Mouse (Mus musculus): ENCODE measurements around the gene Itpr2. TPM values are rescaled to one million over a fixed set of nuclear protein-coding genes. Genes with fewer than 3 reads are reported as not detected.
A peak's percentile ranks its signal among the peaks of the same experiment; 100 is the strongest.

Gene Itpr2
- polyA plus RNA-seq, 1 experiment from 2014 or later = 3.3 TPM

DNA sequence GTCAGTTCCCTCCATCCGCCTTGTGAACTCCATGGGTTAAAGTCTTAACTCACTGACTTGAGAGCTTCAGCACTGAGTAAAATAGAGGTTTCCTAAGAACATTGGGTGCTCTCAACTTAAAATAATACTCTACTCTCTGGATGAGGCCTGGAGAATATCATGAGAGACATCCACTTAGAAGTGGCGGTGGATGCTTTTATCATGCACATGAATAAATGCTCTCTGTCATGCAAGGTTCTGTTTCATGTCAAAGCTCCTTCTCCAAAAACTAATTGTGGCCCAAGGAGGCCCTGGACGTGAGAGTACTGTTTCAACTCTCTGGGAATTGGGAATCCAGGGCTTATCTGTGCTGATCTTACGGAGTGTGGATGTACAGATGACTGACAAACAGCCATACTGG lies 35.1 kb upstream of the Itpr2 start:
- Histone ChIP-seq H3K36me3 (replicated peaks; ENCODE audit: control insufficient read depth, insufficient read depth, low read depth, low read length) (no peaks in the 10 kb centered on the region), H3K27ac (replicated peaks; ENCODE audit: low read depth, low read length) (no peak overlapping the region), H3K9me3 (replicated peaks; ENCODE audit: control insufficient read depth, low read length) (no peaks in the 10 kb centered on the region), H3K4me1 (ENCODE audit: control insufficient read depth, insufficient read depth, low read length) (no peaks in the 10 kb centered on the region), H3K4me3 (ENCODE audit: low read depth, low read length) (no peak overlapping the region), H3K4me2 (ENCODE audit: low read depth, low read length) (no peak overlapping the region), H3K27me3 (ENCODE audit: control insufficient read depth, insufficient read depth, low read length) (no peaks in the 10 kb centered on the region), H3K9ac (replicated peaks; ENCODE audit: low read length) (no peak overlapping the region)
- peak; percentile 26 for DNase-seq (ENCODE audit: low spot score)
- 82% methylated on average over 4 of the region's 4 CpGs for WGBS
- ATAC-seq (replicated peaks; ENCODE audit: insufficient number of reproducible peaks, low FRiP score, low TSS enrichment, low read depth) = no peak

DNA sequence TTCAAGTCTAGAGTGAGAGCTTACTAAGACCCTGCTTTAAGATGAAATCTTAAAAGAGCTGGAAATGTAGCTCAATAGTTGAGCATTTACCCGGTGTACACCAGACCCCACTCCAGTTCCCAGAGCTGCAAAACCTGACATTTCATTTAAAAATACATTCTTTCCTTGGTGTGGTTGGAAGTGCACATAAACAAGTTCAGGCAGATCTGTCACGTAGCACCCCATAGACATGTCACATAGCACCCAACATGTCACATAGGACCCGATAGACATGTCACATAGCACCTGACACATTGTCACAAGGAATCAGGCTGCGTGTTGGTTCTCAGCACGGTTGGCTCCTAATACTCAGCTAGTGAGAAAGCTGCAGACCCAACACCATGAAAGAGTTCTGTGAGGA lies 33.5 kb upstream of the Itpr2 start:
- H3K4me2 ChIP-seq (ENCODE audit: low read depth, low read length) = no peak overlapping the region
- H3K9me3 ChIP-seq (replicated peaks; ENCODE audit: control insufficient read depth, low read length) = no peaks in the 10 kb centered on the region
- ATAC-seq (replicated peaks; ENCODE audit: insufficient number of reproducible peaks, low FRiP score, low TSS enrichment, low read depth) (no peak), DNase-seq (ENCODE audit: low spot score) (no peak)
- H3K4me1 ChIP-seq (ENCODE audit: control insufficient read depth, insufficient read depth, low read length) = no peaks in the 10 kb centered on the region; the same call in 1 of the 2 replicates
- H3K27ac ChIP-seq (replicated peaks; ENCODE audit: low read depth, low read length) = no peak overlapping the region
- 95% methylated on average over 5 of the region's 5 CpGs for WGBS
- H3K36me3 ChIP-seq (replicated peaks; ENCODE audit: control insufficient read depth, insufficient read depth, low read depth, low read length) = no peaks in the 10 kb centered on the region
- H3K4me3 ChIP-seq (ENCODE audit: low read depth, low read length) = no peak overlapping the region
- H3K27me3 ChIP-seq (ENCODE audit: control insufficient read depth, insufficient read depth, low read length) = no peaks in the 10 kb centered on the region
- H3K9ac ChIP-seq (replicated peaks; ENCODE audit: low read length) = no peak overlapping the region

DNA sequence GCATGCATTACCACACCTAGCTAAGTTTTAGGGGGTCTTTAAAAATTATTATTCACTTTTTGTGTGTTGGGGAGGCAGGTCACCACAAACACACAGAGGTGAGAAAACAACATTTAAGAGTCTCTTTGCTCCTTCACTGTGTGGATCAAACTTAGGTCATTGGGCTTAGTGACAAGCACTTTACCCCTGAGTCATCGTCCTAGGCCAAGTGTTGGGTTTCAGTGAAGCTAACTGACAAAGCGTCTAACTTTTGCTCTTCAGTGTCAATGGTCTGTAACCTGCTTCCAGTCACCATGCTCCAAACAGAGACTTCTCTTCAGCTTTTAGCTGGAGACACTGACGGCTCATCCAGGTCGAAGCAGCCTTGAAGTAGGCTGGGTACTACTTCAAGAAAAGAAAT lies 31.1 kb upstream of the Itpr2 start:
- no peaks in the 10 kb centered on the region; the same call in 1 of the 2 replicates for H3K4me1 ChIP-seq (ENCODE audit: control insufficient read depth, insufficient read depth, low read length)
- no peak for DNase-seq (ENCODE audit: low spot score)
- H3K4me2 ChIP-seq (ENCODE audit: low read depth, low read length) = no peak overlapping the region
- no peaks in the 10 kb centered on the region for H3K27me3 ChIP-seq (ENCODE audit: control insufficient read depth, insufficient read depth, low read length)
- H3K9ac ChIP-seq (replicated peaks; ENCODE audit: low read length) = no peak overlapping the region
- no peaks in the 10 kb centered on the region for H3K9me3 ChIP-seq (replicated peaks; ENCODE audit: control insufficient read depth, low read length)
- ATAC-seq (replicated peaks; ENCODE audit: insufficient number of reproducible peaks, low FRiP score, low TSS enrichment, low read depth) = no peak
- no peak overlapping the region for H3K4me3 ChIP-seq (ENCODE audit: low read depth, low read length)
- 82% methylated on average over 4 of the region's 4 CpGs for WGBS
- no peak overlapping the region for H3K27ac ChIP-seq (replicated peaks; ENCODE audit: low read depth, low read length)
- H3K36me3 ChIP-seq (replicated peaks; ENCODE audit: control insufficient read depth, insufficient read depth, low read depth, low read length) = no peaks in the 10 kb centered on the region

DNA sequence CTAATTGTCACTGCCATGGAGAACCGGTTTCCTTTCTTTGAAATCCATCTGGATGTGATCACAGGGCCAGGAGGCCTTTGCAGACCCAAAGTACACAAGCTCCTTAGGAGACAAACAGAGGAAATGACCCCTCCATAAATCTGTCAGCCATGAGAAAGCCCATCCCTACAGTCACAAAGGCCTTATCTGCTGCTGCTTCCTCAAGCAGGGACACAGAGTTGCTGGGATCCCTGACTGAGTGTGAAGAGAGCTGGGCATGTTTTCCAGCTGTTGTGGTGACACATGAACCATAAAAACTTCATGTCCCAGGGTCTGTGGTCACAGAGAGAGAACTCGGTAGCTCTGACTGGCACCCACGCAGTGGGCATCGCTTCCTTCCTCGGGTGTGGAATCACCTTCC lies 28.7 kb upstream of the Itpr2 start:
- ATAC-seq (replicated peaks; ENCODE audit: insufficient number of reproducible peaks, low FRiP score, low TSS enrichment, low read depth) = no peak
- Histone ChIP-seq H3K4me2 (ENCODE audit: low read depth, low read length) (no peak overlapping the region), H3K9ac (replicated peaks; ENCODE audit: low read length) (no peak overlapping the region), H3K27ac (replicated peaks; ENCODE audit: low read depth, low read length) (no peak overlapping the region), H3K4me3 (ENCODE audit: low read depth, low read length) (no peak overlapping the region), H3K9me3 (replicated peaks; ENCODE audit: control insufficient read depth, low read length) (no peaks in the 10 kb centered on the region), H3K27me3 (ENCODE audit: control insufficient read depth, insufficient read depth, low read length) (no peaks in the 10 kb centered on the region), H3K4me1 (ENCODE audit: control insufficient read depth, insufficient read depth, low read length) (no peaks in the 10 kb centered on the region; the same call in 1 of the 2 replicates), H3K36me3 (replicated peaks; ENCODE audit: control insufficient read depth, insufficient read depth, low read depth, low read length) (no peaks in the 10 kb centered on the region)
- 66% methylated on average over 5 of the region's 5 CpGs for WGBS
- DNase-seq (ENCODE audit: low spot score) = peak; percentile 14

DNA sequence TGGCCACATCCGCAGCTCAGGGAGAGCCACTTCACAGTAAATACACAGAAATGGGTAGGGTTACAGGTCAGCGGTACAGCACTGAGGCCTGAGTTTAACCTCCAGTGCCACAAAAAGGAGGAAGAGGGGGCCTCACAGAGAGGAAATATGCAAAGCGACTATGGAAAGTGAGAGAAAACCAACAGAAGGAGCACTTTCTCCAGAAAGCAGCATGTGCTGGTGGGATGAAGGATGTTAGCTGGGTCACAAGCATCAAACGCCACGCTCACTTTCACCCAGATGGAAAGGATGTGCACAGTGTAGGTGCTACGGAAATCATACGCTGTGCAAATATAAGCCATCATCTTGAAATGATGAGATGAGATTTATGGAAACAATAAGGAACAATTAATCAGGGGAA lies 28.3 kb upstream of the Itpr2 start:
- whole genome bisulfite sequencing = 60% methylated on average over 7 of the region's 7 CpGs
- H3K9ac ChIP-seq (replicated peaks; ENCODE audit: low read length) = no peak overlapping the region
- H3K27ac ChIP-seq (replicated peaks; ENCODE audit: low read depth, low read length) = no peak overlapping the region
- no peaks in the 10 kb centered on the region for H3K36me3 ChIP-seq (replicated peaks; ENCODE audit: control insufficient read depth, insufficient read depth, low read depth, low read length)
- H3K4me1 ChIP-seq (ENCODE audit: control insufficient read depth, insufficient read depth, low read length) = no peaks in the 10 kb centered on the region; the same call in 1 of the 2 replicates
- no peak for ATAC-seq (replicated peaks; ENCODE audit: insufficient number of reproducible peaks, low FRiP score, low TSS enrichment, low read depth)
- no peaks in the 10 kb centered on the region for H3K9me3 ChIP-seq (replicated peaks; ENCODE audit: control insufficient read depth, low read length)
- no peak for DNase-seq (ENCODE audit: low spot score)
- no peak overlapping the region for H3K4me3 ChIP-seq (ENCODE audit: low read depth, low read length)
- H3K27me3 ChIP-seq (ENCODE audit: control insufficient read depth, insufficient read depth, low read length) = no peaks in the 10 kb centered on the region
- no peak overlapping the region for H3K4me2 ChIP-seq (ENCODE audit: low read depth, low read length)

DNA sequence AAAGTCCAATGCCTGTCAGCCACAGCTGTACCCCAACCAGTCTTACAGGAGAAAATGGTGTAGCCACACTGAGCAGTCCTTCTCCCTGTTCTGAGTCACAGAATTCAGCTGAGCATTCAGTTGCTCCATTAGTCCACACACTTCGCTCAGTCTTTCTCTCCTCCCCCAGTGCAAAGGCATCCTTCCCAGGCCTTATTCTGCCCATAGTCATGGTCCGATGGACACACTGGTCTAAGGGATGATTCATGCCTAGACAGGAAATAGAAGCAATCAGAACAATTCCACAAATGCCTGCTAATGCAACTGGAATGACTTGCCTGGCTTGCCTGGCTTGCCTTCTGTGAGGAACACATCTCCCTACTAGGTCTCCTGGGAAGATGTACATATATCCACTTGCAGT lies 25.5 kb upstream of the Itpr2 start:
- no peaks in the 10 kb centered on the region for H3K36me3 ChIP-seq (replicated peaks; ENCODE audit: control insufficient read depth, insufficient read depth, low read depth, low read length)
- no peak overlapping the region for H3K4me2 ChIP-seq (ENCODE audit: low read depth, low read length)
- no peak for DNase-seq (ENCODE audit: low spot score)
- H3K9ac ChIP-seq (replicated peaks; ENCODE audit: low read length) = no peak overlapping the region
- no peaks in the 10 kb centered on the region; the same call in 1 of the 2 replicates for H3K4me1 ChIP-seq (ENCODE audit: control insufficient read depth, insufficient read depth, low read length)
- no peaks in the 10 kb centered on the region for H3K27me3 ChIP-seq (ENCODE audit: control insufficient read depth, insufficient read depth, low read length)
- ATAC-seq (replicated peaks; ENCODE audit: insufficient number of reproducible peaks, low FRiP score, low TSS enrichment, low read depth) = no peak
- H3K4me3 ChIP-seq (ENCODE audit: low read depth, low read length) = no peak overlapping the region
- H3K27ac ChIP-seq (replicated peaks; ENCODE audit: low read depth, low read length) = no peak overlapping the region
- 86% methylated on average over 2 of the region's 2 CpGs for WGBS
- H3K9me3 ChIP-seq (replicated peaks; ENCODE audit: control insufficient read depth, low read length) = no peaks in the 10 kb centered on the region

DNA sequence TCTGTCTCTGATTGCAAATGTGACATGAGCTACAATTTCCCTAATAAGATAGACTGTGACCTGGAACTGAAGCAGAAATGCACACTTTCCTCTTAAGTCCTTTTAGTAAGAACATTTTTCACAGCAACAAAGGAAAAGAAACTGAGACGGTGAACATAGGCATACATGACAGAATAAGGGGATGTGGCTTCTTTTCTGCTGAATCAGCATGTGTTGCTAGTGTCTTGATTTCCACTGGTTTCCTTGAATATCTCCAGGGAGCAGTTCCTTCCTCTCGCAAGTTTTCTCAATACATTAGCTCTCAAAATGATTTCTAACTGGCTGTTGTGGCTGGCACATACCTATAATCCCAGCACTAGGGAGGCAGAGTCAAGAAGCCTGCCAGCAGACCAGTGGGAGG lies 23.5 kb upstream of the Itpr2 start:
- H3K4me1 ChIP-seq (ENCODE audit: control insufficient read depth, insufficient read depth, low read length) = no peaks in the 10 kb centered on the region
- no peak for DNase-seq (ENCODE audit: low spot score)
- ATAC-seq (replicated peaks; ENCODE audit: insufficient number of reproducible peaks, low FRiP score, low TSS enrichment, low read depth) = no peak
- no peak overlapping the region for H3K4me3 ChIP-seq (ENCODE audit: low read depth, low read length)
- H3K27me3 ChIP-seq (ENCODE audit: control insufficient read depth, insufficient read depth, low read length) = no peaks in the 10 kb centered on the region
- no peaks in the 10 kb centered on the region for H3K9me3 ChIP-seq (replicated peaks; ENCODE audit: control insufficient read depth, low read length)
- WGBS = 83% methylated on average over 2 of the region's 2 CpGs
- no peak overlapping the region for H3K27ac ChIP-seq (replicated peaks; ENCODE audit: low read depth, low read length)
- no peak overlapping the region for H3K4me2 ChIP-seq (ENCODE audit: low read depth, low read length)
- H3K9ac ChIP-seq (replicated peaks; ENCODE audit: low read length) = no peak overlapping the region
- H3K36me3 ChIP-seq (replicated peaks; ENCODE audit: control insufficient read depth, insufficient read depth, low read depth, low read length) = no peaks in the 10 kb centered on the region

DNA sequence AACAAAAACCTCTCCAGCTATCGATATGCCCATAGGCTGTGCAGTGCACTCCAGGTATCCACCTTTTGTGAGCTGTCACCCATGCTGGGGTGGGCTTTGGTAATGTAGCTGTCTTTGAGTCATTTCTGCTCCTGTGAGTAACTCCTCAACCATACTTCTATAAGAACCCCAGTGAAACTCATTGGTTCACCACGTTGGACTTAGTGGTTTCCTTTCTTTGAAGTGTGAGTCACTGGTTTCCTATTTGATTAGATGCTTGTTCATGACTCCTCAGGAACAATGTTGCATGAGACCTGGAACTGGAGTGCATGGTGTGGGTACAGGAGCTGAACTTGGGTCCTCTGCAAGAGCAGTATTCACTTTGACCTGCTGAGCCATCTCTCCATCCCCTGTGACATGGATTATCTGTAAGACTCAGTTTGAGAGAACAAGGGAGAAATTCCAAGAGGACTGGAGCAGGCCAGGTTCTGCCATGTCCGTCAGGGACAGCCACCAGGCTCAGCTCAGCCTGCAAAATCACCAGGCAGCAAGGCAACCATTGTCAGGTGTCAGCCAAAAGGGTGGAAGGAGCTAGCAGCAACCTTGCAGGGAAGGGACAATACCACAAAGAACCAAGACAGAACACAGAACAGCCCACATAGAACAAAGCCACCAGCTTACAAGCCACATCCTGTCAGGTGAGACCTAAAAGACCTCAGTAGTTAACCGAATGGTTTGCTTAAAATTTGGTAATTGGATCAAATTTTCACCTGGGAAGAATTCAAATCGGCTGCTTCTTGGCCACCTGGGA lies 19.6 kb upstream of the Itpr2 start:
- whole genome bisulfite sequencing = 75% methylated on average over 5 of the region's 5 CpGs
- DNase-seq (ENCODE audit: low spot score) (no peak), ATAC-seq (replicated peaks; ENCODE audit: insufficient number of reproducible peaks, low FRiP score, low TSS enrichment, low read depth) (no peak)
- Histone ChIP-seq H3K27ac (replicated peaks; ENCODE audit: low read depth, low read length) (no peak overlapping the region), H3K4me3 (ENCODE audit: low read depth, low read length) (no peak overlapping the region), H3K9ac (replicated peaks; ENCODE audit: low read length) (no peak overlapping the region), H3K27me3 (ENCODE audit: control insufficient read depth, insufficient read depth, low read length) (no peaks in the 10 kb centered on the region), H3K4me2 (ENCODE audit: low read depth, low read length) (no peak overlapping the region), H3K9me3 (replicated peaks; ENCODE audit: control insufficient read depth, low read length) (no peaks in the 10 kb centered on the region), H3K4me1 (ENCODE audit: control insufficient read depth, insufficient read depth, low read length) (no peaks in the 10 kb centered on the region), H3K36me3 (replicated peaks; ENCODE audit: control insufficient read depth, insufficient read depth, low read depth, low read length) (no peaks in the 10 kb centered on the region)
